Comparison of ENCODE assay signal across 31 mouse cellular contexts in genomic region chr7:99661071-99661470, GRCm38 (mm10). TPM values are rescaled to one million over a fixed set of nuclear protein-coding genes. Genes with fewer than 3 reads are reported as not detected.
"Had no signal": no experiment of that assay in that cellular context is flagged by ENCODE, and none has a peak within 500 bp of the region (broad histone marks: within the 10 kb centered on the region; RNA-seq: fewer than 3 reads in every experiment).

No protein-coding gene starts in this region.

- H3K36me3 ChIP-seq: heart, embryonic 10.5 days; heart, embryonic 12.5 days; heart, embryonic 13.5 days; heart, embryonic 15.5 days; hindbrain, embryonic 10.5 days; hindbrain, embryonic 12.5 days; hindbrain, embryonic 13.5 days; hindbrain, embryonic 15.5 days; intestine, embryonic 15.5 days; kidney, embryonic 15.5 days had no signal

- H3K4me3 ChIP-seq: heart, embryonic 10.5 days; heart, embryonic 12.5 days; heart, embryonic 13.5 days; heart, embryonic 15.5 days; hindbrain, embryonic 10.5 days; hindbrain, embryonic 12.5 days; hindbrain, embryonic 13.5 days; hindbrain, embryonic 15.5 days; intestine, embryonic 15.5 days; kidney, embryonic 15.5 days; layer of hippocampus, adult 2 months; left cerebral cortex, adult 2 months had no signal

- H3K9me3 ChIP-seq: heart, embryonic 10.5 days; heart, embryonic 12.5 days; heart, embryonic 13.5 days; heart, embryonic 15.5 days; hindbrain, embryonic 10.5 days; hindbrain, embryonic 12.5 days; hindbrain, embryonic 13.5 days; hindbrain, embryonic 15.5 days; intestine, embryonic 15.5 days; kidney, embryonic 15.5 days had no signal

- H3K9ac ChIP-seq: heart, embryonic 12.5 days; heart, embryonic 13.5 days; heart, embryonic 15.5 days; hindbrain, embryonic 12.5 days; hindbrain, embryonic 13.5 days; hindbrain, embryonic 14.5 days; hindbrain, embryonic 15.5 days; intestine, embryonic 15.5 days; kidney, embryonic 15.5 days had no signal

- DNase-seq: kidney, adult 11 months; kidney, adult 18-20 months; kidney, adult 2 months; kidney, adult 8-10 months; kidney, adult 9 months; kidney, postnatal 14 days; kidney, postnatal 25 days; kidney, postnatal 36 days; kidney, postnatal 4 days; layer of hippocampus, adult 9-11 months; layer of hippocampus, postnatal 36 days had no signal

- H3K27ac ChIP-seq: heart, embryonic 10.5 days; heart, embryonic 13.5 days; heart, embryonic 15.5 days; hindbrain, embryonic 10.5 days; hindbrain, embryonic 12.5 days; hindbrain, embryonic 13.5 days; hindbrain, embryonic 14.5 days; hindbrain, embryonic 15.5 days; hindbrain, postnatal 0 days; intestine, embryonic 15.5 days; kidney, embryonic 15.5 days; layer of hippocampus, adult 2 months; left cerebral cortex, adult 2 months had no signal

- H3K27me3 ChIP-seq: hindbrain, embryonic 13.5 days; hindbrain, embryonic 15.5 days; intestine, embryonic 15.5 days; kidney, embryonic 15.5 days had no signal

- ATAC-seq: hindbrain, embryonic 16.5 days; hindbrain, postnatal 0 days; inflammation-experienced regulatory T-cells, adult 6 months; intestine, embryonic 15.5 days; intestine, embryonic 16.5 days; intestine, postnatal 0 days had no signal

- H3K4me2 ChIP-seq: heart, embryonic 11.5 days; heart, embryonic 12.5 days; heart, embryonic 13.5 days; heart, embryonic 15.5 days; hindbrain, embryonic 12.5 days; hindbrain, embryonic 13.5 days; hindbrain, embryonic 14.5 days; hindbrain, embryonic 15.5 days; intestine, embryonic 15.5 days; kidney, embryonic 15.5 days had no signal

RNA-seq across cellular contexts. Expression of gene Tpbgl, which starts 34.2 kb away (rescaled TPM):
- total RNA-seq: hematopoietic stem cell, adult 5-6 weeks had no signal

RNA-seq across cellular contexts. Expression of gene Slco2b1, which starts 50.1 kb away (rescaled TPM):
- polyA plus RNA-seq: inflammation-experienced regulatory T-cells, adult 6 months had no signal
